Mouse (Mus musculus): Measurements from ENCODE around the gene Tex13a.

The Tex13a gene

DNA sequence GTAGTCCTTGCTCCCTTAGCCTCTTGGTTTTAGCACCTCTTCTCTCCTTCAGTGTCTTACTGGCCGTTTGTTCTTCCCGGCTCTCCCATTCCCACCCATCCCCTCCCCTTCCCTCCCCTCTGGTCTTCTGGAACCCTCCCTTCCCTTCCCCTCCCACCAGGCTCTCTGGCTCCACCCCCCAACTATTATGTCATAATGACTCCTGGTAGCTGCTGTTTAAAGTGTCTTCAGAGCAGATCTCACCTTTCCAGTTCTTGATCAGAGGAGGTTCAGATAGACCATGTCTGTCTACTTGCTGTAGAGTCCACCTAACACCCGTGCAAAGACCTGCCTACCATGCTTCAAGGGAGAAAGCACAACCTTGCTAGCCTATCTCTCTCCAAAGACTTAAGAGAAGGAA is at the start of gene Tex13a:
Gene Tex13a (minus strand): TSS at position 101 of the 400 bp plus-strand sequence.
- DNase-seq (ENCODE audit: low spot score in 2 of 2) = no peak

DNA sequence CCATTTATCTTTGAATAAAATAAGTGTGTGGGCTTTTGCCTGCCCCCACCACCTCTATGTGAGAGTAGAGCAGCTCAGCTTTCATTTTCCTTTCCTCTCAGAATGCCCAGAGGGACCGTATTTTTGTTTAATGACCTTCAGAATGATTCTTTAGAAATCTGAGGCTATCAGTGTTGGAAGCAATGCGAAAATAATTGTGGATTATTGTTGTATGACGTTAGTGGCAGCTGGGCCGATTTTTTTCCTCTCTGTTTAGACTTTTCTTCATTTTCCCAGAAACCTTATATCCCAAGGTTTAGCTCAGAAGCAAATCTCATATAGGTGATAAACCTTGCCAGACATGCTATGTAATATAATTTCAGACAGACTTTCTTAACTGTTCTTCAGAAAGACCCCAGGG is 25.2 kb upstream of the Tex13a start:
- no peak for DNase-seq (ENCODE audit: low spot score in 2 of 2)

DNA sequence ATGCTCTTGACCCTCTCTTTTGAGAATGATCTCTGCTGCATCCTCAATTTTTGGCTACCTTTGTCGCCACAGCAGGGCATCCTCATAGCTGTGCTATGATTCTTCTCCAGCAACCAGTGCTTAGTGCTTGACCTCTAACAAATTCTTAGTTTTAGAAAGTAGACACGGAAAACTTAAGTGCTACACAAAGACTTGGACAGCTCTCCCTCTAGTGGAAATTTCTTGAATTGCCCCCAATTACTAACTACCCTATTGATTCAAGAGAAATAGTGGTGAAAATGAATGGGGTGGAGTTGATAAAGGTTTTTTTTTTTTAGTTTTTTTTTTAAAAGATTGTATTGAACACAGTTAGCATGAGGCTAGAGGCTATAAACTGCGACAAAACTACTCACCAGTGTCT is 39.2 kb downstream of the Tex13a start:
- DNase-seq (ENCODE audit: low spot score in 2 of 2) = no peak
